Mouse (Mus musculus) lung, postnatal 0 days (tissue): ENCODE measurements at regions not wholly inside any gene's neighbourhood (a gene's known extent, or its start where the extent isn't known, plus 50 kb on each side); places are given as distances from the start of the nearest gene placed in this dataset.
A peak's percentile ranks its signal among the peaks of the same experiment; 100 is the strongest.

Source experiments
- CTCF ChIP-seq: IDR thresholded peaks from 2 replicates; pipeline ENCODE4 v1.5.1; 2016; ENCODE audit warnings: antibody characterized with exemption, mild to moderate bottlenecking
- EP300 ChIP-seq: IDR thresholded peaks from 2 replicates; pipeline ENCODE4 v1.6.1; 2016; ENCODE audit warnings: antibody characterized with exemption, mild to moderate bottlenecking, control low read depth

- TF ChIP-seq CTCF (peak; percentile 36), EP300 (no peak)
These were observed 148.4 kb upstream of the Ubl3 start for GRCm38 (mm10) chr5:148701001-148701400.
